Mouse (Mus musculus): ENCODE data around the gene Hoxd9. TPM values are rescaled to one million over a fixed set of nuclear protein-coding genes. Genes with fewer than 3 reads are reported as not detected.
A peak's percentile ranks its signal among the peaks of the same experiment; 100 is the strongest.

The Hoxd9 gene
- polyA plus RNA-seq, 1 experiment from 2014 or later: not detected

DNA sequence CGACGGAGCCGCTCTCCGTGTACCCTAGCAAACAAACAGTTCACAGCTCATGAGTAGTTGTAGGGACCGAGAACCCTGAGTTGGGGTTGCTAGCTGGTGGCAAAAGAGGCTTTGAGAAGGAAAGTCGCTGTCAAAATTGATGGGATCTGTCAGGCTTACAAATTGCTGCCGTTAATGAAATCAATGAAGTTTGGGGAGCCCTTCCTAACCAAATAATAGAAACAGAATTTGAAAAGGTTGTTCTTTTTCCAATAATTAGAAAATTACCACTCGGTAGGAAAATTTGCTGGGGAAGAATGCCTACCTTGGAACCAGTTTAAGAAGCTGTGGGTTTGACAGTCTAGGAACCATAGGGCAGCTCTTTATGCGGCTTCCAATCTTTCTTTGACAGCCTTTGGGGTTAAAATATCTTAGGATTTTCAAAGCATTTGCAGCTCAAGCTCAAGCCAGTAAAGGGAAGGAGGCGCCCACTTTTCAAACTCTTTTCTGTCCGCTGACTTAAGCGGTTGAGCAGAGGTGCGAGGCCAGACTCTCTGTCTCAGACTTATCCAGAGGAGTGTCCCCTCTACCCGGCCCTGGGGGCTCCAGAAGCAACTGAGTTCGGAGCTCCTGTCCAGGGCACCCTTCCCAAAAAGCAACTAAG, 39.4 kb upstream of the Hoxd9 start:
- H3K27ac ChIP-seq (ENCODE audit: low read depth, low read length): 0 out of 2 replicates have a peak overlapping the region, but pooled peaks have one; percentile 21
- no peaks in the 10 kb centered on the region; the same call in 1 of the 2 replicates for H3K9me3 ChIP-seq (ENCODE audit: control insufficient read depth, low read length)
- H3K9ac ChIP-seq (ENCODE audit: low read depth, low read length): no peak overlapping the region
- no peaks in the 10 kb centered on the region for H3K36me3 ChIP-seq (ENCODE audit: control insufficient read depth, insufficient read depth, low read length)
- no peak for ATAC-seq
- no peak overlapping the region for H3K4me2 ChIP-seq (ENCODE audit: low read length)
- peaks cover 53% of the 10 kb centered on the region for H3K27me3 ChIP-seq (replicated peaks; ENCODE audit: control insufficient read depth, insufficient read depth, low read length)
- peak overlapping the region; percentile 14; the same call in 1 of the 2 replicates for H3K4me3 ChIP-seq (ENCODE audit: low read length)
- H3K4me1 ChIP-seq (ENCODE audit: control insufficient read depth, insufficient read depth, low read depth, low read length): peaks cover 6% of the 10 kb centered on the region
- WGBS: 1% methylated on average over 15 of the region's 15 CpGs

DNA sequence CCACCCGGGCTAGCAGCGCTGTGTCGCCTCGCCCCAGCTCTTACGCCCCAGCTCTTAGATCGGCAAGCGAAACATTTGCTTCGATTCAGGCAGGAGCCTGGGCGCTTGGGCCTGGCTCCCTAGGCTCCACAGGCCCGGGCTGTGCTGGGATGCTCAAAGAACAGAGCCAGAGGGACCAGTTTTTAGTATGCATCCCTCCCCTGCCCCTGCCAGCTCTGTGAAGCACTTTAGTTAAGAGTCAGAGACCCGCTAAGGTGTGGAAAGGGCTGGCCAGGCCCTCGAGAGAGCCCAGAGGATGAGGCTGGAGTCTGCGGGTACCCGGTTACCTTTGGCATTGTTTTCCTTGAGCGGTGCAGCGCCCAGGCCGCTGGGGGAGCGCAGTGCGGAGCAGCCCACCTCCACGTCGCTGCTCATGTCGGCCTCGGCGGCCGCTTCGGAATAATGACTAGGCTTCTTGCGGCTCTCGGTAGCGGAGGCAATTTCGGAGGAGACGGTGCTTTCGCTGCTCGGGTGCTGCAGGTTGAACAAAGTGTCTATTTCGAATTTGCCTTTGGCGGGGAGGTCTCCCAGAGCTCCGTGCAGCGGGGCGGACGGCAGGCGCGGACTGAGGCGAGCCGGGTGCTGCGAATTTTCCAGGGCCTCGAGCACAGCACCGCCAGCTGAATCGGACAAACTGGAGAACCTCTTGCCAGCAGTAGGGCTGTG, 38.7 kb upstream of the Hoxd9 start:
- peaks cover 6% of the 10 kb centered on the region for H3K4me1 ChIP-seq (ENCODE audit: control insufficient read depth, insufficient read depth, low read depth, low read length)
- peaks cover 57% of the 10 kb centered on the region for H3K27me3 ChIP-seq (replicated peaks; ENCODE audit: control insufficient read depth, insufficient read depth, low read length)
- no peaks in the 10 kb centered on the region; the same call in 1 of the 2 replicates for H3K9me3 ChIP-seq (ENCODE audit: control insufficient read depth, low read length)
- WGBS: under 1% methylated on average over 47 of the region's 47 CpGs
- no peaks in the 10 kb centered on the region for H3K36me3 ChIP-seq (ENCODE audit: control insufficient read depth, insufficient read depth, low read length)
- ATAC-seq: no peak
- H3K4me2 ChIP-seq (ENCODE audit: low read length): no peak overlapping the region
- 0 out of 2 replicates have a peak overlapping the region, but pooled peaks have one; percentile 21 for H3K27ac ChIP-seq (ENCODE audit: low read depth, low read length)
- peak overlapping the region; percentile 14 for H3K4me3 ChIP-seq (ENCODE audit: low read length)
- H3K9ac ChIP-seq (ENCODE audit: low read depth, low read length): no peak overlapping the region

DNA sequence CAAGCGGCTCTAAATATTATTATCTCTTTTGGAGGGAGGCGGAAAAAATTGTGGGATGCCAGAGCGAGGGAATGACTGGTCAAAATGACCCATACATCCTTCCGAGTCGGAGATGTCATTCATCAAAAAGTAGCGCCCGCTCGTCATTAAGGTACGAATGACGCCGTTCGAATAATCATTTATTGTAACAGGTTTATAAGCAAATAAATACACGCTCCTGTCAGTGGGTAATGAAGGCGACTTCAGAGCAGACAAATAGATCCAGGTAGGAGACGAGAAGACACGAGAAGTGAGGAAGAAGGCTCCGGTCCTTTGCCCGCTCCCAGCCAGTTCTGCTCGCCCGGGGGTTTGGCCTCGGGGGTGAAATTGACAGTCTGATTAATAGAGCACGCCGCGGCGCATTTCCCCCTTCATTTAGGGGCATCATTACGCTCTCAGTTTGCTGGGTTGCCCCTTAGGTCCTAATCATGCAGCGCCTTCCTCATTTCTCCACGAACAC, 38.0 kb upstream of the Hoxd9 start, which contains the start of gene Evx2:
Gene Evx2 (minus strand): TSS at position 51 of the 499 bp plus-strand sequence.
- Histone ChIP-seq H3K4me3 (ENCODE audit: low read length) (peak within 1 kb of the TSS; percentile 14), H3K9ac (ENCODE audit: low read depth, low read length) (no peak within 1 kb of the TSS), H3K27ac (ENCODE audit: low read depth, low read length) (0 out of 2 replicates have a peak within 1 kb of the TSS, but pooled peaks have one; percentile 21), H3K9me3 (ENCODE audit: control insufficient read depth, low read length) (no peaks in the 10 kb centered on the region; the same call in 1 of the 2 replicates), H3K36me3 (ENCODE audit: control insufficient read depth, insufficient read depth, low read length) (no peaks in the 10 kb centered on the region), H3K4me1 (ENCODE audit: control insufficient read depth, insufficient read depth, low read depth, low read length) (peaks cover 6% of the 10 kb centered on the region), H3K4me2 (ENCODE audit: low read length) (no peak within 1 kb of the TSS), H3K27me3 (replicated peaks; ENCODE audit: control insufficient read depth, insufficient read depth, low read length) (peaks cover 57% of the 10 kb centered on the region)
- 2% methylated on average over 28 of the region's 28 CpGs for WGBS
- ATAC-seq: no peak

DNA sequence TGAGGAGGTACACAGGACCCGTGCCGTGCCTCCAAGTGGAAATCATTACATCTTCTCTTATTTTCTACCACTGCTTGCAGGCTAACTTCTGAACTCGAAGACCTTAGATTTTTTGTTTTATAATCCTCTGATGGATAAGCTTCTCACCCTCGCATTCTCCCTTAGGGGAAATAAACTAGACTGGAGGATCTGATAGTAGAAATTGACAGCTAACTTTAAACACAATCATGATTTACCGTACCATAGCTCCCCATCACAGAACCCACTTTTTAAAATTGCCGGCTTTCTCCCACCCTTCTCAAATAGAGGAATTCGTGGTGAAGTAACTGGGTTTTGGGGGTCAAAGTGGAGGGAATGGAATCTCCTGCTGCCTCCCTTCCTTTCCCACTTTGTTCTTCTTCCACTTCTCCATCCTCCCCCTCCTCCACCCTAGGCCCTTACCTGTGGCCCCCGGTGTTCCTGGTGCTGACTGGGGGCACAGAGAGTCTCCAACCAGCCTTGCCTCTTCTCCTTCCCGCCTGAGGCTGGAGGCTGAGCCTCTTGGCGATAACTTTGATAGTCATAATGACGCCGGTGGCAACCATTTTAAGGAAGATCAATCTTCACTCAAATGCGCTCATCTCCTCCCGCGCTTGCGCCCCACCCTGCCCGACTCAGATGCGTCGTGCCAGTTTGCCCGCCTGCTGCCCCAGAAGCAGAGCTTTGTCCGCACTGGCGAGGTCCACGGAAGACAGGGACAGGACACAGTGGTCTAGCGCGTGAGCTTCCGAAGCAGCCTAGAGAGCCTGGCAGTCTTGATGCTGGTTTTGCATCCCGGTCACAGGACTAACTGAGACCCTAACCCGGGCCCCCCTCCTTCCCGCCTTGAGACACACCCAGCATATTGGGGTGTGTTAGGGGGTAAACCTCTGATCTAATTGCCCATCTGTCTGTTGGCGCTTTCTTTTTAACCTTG, 36.8 kb upstream of the Hoxd9 start:
- Histone ChIP-seq H3K9ac (ENCODE audit: low read depth, low read length) (no peak overlapping the region), H3K4me3 (ENCODE audit: low read length) (peak overlapping the region; percentile 10; the same call in 1 of the 2 replicates), H3K36me3 (ENCODE audit: control insufficient read depth, insufficient read depth, low read length) (no peaks in the 10 kb centered on the region), H3K27me3 (replicated peaks; ENCODE audit: control insufficient read depth, insufficient read depth, low read length) (peaks cover 55% of the 10 kb centered on the region), H3K4me1 (ENCODE audit: control insufficient read depth, insufficient read depth, low read depth, low read length) (peaks cover 4% of the 10 kb centered on the region), H3K9me3 (ENCODE audit: control insufficient read depth, low read length) (no peaks in the 10 kb centered on the region), H3K4me2 (ENCODE audit: low read length) (no peak overlapping the region), H3K27ac (ENCODE audit: low read depth, low read length) (no peak overlapping the region)
- 0 out of 2 replicates have a peak, but pooled peaks have one; percentile 42 for ATAC-seq
- WGBS: 3% methylated on average over 30 of the region's 30 CpGs

DNA sequence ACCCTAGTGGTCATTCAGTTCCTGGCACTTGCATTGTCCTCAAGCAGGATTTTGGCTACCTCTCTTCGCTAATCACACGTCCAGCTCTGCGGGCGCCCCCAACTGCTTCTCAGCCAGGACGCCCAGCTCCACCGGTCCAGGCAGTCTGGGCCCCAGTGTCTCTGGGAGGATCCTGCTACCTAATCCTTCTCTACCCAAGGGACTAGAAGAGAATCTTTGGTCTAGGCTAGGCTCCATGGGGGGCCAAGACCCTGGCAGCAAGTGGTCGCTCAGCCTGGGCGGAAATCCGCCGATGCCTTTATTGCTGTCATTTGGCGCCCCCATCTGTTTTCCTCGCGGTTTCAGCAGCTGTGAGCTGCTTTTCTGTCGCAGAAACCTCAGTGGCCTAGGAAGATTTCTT, 35.8 kb upstream of the Hoxd9 start:
- no peaks in the 10 kb centered on the region for H3K4me1 ChIP-seq (ENCODE audit: control insufficient read depth, insufficient read depth, low read depth, low read length)
- peak; percentile 68; the same call in 1 of the 2 replicates for ATAC-seq
- H3K9ac ChIP-seq (ENCODE audit: low read depth, low read length): no peak overlapping the region
- no peaks in the 10 kb centered on the region for H3K9me3 ChIP-seq (ENCODE audit: control insufficient read depth, low read length)
- H3K4me3 ChIP-seq (ENCODE audit: low read length): peak overlapping the region; percentile 21; the same call in 1 of the 2 replicates
- H3K27me3 ChIP-seq (replicated peaks; ENCODE audit: control insufficient read depth, insufficient read depth, low read length): peaks cover 57% of the 10 kb centered on the region
- H3K27ac ChIP-seq (ENCODE audit: low read depth, low read length): no peak overlapping the region
- under 1% methylated on average over 14 of the region's 14 CpGs for WGBS
- no peaks in the 10 kb centered on the region for H3K36me3 ChIP-seq (ENCODE audit: control insufficient read depth, insufficient read depth, low read length)
- H3K4me2 ChIP-seq (ENCODE audit: low read length): peak overlapping the region; percentile 54

DNA sequence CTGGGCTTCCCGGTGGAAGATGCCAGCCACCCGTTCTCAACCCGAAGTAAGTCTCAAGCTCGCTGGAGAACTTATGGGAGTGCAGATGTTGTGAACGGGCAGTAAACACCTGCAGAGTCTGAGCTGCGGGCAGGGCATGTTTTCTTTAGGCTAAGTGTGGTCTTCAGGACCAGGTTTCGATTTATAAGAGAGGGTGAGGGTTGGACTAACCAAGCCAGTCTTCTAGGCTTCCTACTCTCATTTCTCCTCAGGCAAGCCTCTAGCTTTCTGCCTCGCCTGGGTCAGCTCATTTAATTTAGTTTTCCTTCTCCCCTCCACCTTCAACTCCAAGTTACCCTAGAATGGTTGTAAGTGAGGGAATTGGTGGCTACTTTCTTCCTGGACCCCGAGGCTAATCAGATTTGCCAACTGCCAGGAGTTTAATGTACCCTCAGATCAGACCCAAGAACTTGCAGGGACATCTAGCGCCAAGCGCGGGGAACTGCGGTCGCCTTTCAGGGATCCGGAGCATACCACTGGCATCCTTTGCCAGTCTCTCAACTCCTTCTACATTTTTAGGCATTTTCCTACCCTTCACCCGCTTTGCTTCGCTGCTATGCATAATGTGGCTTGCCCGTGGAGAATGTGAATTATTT, 34.1 kb upstream of the Hoxd9 start:
- H3K4me2 ChIP-seq (ENCODE audit: low read length): no peak overlapping the region
- peaks cover 67% of the 10 kb centered on the region for H3K27me3 ChIP-seq (replicated peaks; ENCODE audit: control insufficient read depth, insufficient read depth, low read length)
- no peak overlapping the region for H3K4me3 ChIP-seq (ENCODE audit: low read length)
- ATAC-seq: no peak
- 5% methylated on average over 18 of the region's 18 CpGs for WGBS
- H3K9me3 ChIP-seq (ENCODE audit: control insufficient read depth, low read length): no peaks in the 10 kb centered on the region
- H3K9ac ChIP-seq (ENCODE audit: low read depth, low read length): no peak overlapping the region
- no peaks in the 10 kb centered on the region for H3K36me3 ChIP-seq (ENCODE audit: control insufficient read depth, insufficient read depth, low read length)
- H3K4me1 ChIP-seq (ENCODE audit: control insufficient read depth, insufficient read depth, low read depth, low read length): peaks cover 4% of the 10 kb centered on the region
- no peak overlapping the region for H3K27ac ChIP-seq (ENCODE audit: low read depth, low read length)

DNA sequence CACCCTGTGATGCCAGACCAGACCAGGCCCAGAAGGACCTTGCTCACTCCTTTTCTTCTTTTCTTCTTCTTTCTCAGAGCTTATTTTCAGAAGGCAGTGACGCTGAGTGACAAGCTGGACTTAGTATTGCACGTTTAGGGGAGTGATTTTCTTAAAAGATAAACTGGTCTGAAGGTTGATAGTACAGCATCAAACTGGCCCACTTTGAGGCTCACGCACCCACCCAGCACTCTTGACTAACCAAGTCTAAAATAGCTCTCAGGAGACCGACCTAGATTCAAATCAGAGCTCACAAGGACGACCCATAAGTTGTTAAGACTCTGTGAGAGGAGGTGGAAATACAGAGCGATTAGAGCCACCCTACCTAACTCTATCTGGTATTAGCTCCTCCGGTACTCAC, 31.1 kb upstream of the Hoxd9 start:
- Histone ChIP-seq H3K4me1 (ENCODE audit: control insufficient read depth, insufficient read depth, low read depth, low read length) (peaks cover 6% of the 10 kb centered on the region), H3K27me3 (replicated peaks; ENCODE audit: control insufficient read depth, insufficient read depth, low read length) (peaks cover 75% of the 10 kb centered on the region), H3K27ac (ENCODE audit: low read depth, low read length) (no peak overlapping the region), H3K36me3 (ENCODE audit: control insufficient read depth, insufficient read depth, low read length) (no peaks in the 10 kb centered on the region), H3K4me2 (ENCODE audit: low read length) (no peak overlapping the region), H3K9me3 (ENCODE audit: control insufficient read depth, low read length) (no peaks in the 10 kb centered on the region), H3K9ac (ENCODE audit: low read depth, low read length) (no peak overlapping the region), H3K4me3 (ENCODE audit: low read length) (no peak overlapping the region)
- no peak for ATAC-seq
- WGBS: 5% methylated on average over 7 of the region's 7 CpGs

DNA sequence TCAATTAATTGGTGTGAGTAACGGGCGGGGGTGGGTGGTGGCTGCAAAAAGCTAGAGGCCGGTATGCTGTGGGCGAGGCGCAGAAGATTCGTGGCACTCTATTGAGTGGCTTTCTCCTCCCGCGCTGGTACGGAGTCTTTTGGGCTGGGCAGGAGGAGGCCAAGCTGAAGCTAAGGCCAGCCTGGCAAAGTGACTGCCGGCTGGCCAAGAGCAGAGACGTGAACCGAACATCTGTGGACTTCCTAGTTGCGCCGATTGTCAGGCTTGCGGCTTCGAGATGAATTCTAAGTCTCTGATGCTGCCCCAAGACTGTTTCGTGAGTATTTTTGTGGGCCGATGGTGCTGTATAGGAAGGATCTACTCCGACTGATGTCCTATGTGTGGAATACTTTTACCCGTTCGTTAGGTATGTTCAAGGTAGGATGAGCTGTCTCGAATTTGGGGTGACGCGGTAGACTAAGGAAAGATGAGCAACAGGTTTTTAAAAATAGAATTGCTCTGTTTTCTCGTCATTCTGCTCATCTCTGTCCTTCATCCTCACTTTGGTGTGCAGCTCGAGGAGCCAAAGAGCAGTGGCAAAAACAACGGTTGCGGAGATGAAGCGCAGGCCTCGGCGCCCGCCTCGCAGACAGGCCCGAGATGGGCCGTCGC, 30.2 kb upstream of the Hoxd9 start:
- Histone ChIP-seq H3K27ac (ENCODE audit: low read depth, low read length) (no peak overlapping the region), H3K4me3 (ENCODE audit: low read length) (no peak overlapping the region), H3K4me1 (ENCODE audit: control insufficient read depth, insufficient read depth, low read depth, low read length) (peaks cover 6% of the 10 kb centered on the region), H3K27me3 (replicated peaks; ENCODE audit: control insufficient read depth, insufficient read depth, low read length) (peaks cover 77% of the 10 kb centered on the region), H3K9ac (ENCODE audit: low read depth, low read length) (no peak overlapping the region), H3K9me3 (ENCODE audit: control insufficient read depth, low read length) (no peaks in the 10 kb centered on the region), H3K36me3 (ENCODE audit: control insufficient read depth, insufficient read depth, low read length) (no peaks in the 10 kb centered on the region), H3K4me2 (ENCODE audit: low read length) (no peak overlapping the region)
- ATAC-seq: no peak
- 2% methylated on average over 36 of the region's 36 CpGs for WGBS

Data from hindbrain, embryonic 16.5 days (tissue).